Mouse (Mus musculus) MEL-GATA-1-ER (cell line): ENCODE results near the gene Cfdp1.
"Not testable (repeated sequence)": the region's sequence is repeated elsewhere in the genome, so short reads cannot be mapped to it uniquely, and the experiment has no call there.

Source experiments
- DNase-seq: peaks from one replicate; pipeline ENCODE4 v3.0.0-alpha.2; 2012; ENCODE audit warnings: low read depth; ENCODE audit errors: extremely low read depth

Cfdp1 gene

GRCm38 (mm10) chr8:111863280-111863679 is 9.2 kb upstream of the Cfdp1 start:
- DNase-seq = no peak

- no peak for DNase-seq
Measured at GRCm38 (mm10) chr8:111855977-111856376, 1.9 kb upstream of the Cfdp1 start.

GRCm38 (mm10) chr8:111853219-111853618 is 872 bp downstream of the Cfdp1 start:
- not testable (repeated sequence) for DNase-seq

- no peak for DNase-seq
Measured at GRCm38 (mm10) chr8:111846746-111847145, 7.3 kb downstream of the Cfdp1 start.

GRCm38 (mm10) chr8:111835540-111835939 is 18.6 kb downstream of the Cfdp1 start:
- no peak for DNase-seq

- no peak for DNase-seq
Measured at GRCm38 (mm10) chr8:111834011-111834410, 20.1 kb downstream of the Cfdp1 start.

GRCm38 (mm10) chr8:111832983-111833382 is 21.1 kb downstream of the Cfdp1 start:
- no peak for DNase-seq

GRCm38 (mm10) chr8:111831996-111832395 is 22.1 kb downstream of the Cfdp1 start:
- no peak for DNase-seq

GRCm38 (mm10) chr8:111828595-111828994 is 25.5 kb downstream of the Cfdp1 start:
- DNase-seq = no peak

- no peak for DNase-seq
Measured at GRCm38 (mm10) chr8:111825219-111825618, 28.9 kb downstream of the Cfdp1 start.

GRCm38 (mm10) chr8:111824334-111824733 is 29.8 kb downstream of the Cfdp1 start:
- DNase-seq = no peak

GRCm38 (mm10) chr8:111821199-111821598 is 32.9 kb downstream of the Cfdp1 start:
- DNase-seq = peak; percentile 73

- DNase-seq = no peak
Measured at GRCm38 (mm10) chr8:111820691-111821090, 33.4 kb downstream of the Cfdp1 start.

GRCm38 (mm10) chr8:111820018-111820417 is 34.1 kb downstream of the Cfdp1 start:
- no peak for DNase-seq

- no peak for DNase-seq
Measured at GRCm38 (mm10) chr8:111818556-111818955, 35.5 kb downstream of the Cfdp1 start.

- DNase-seq = no peak
Measured at GRCm38 (mm10) chr8:111815078-111815477, 39.0 kb downstream of the Cfdp1 start.

- DNase-seq = no peak
Measured at GRCm38 (mm10) chr8:111813818-111814217, 40.3 kb downstream of the Cfdp1 start.

- no peak for DNase-seq
Measured at GRCm38 (mm10) chr8:111812835-111813234, 41.3 kb downstream of the Cfdp1 start.

GRCm38 (mm10) chr8:111810656-111811336 is 43.3 kb downstream of the Cfdp1 start:
- DNase-seq = no peak

GRCm38 (mm10) chr8:111808891-111809622 is 45.0 kb downstream of the Cfdp1 start:
- no peak for DNase-seq

- no peak for DNase-seq
Measured at GRCm38 (mm10) chr8:111808006-111808405, 46.1 kb downstream of the Cfdp1 start.

GRCm38 (mm10) chr8:111803362-111803761 is 50.7 kb downstream of the Cfdp1 start:
- DNase-seq = no peak

GRCm38 (mm10) chr8:111802256-111802655 is 51.8 kb downstream of the Cfdp1 start:
- no peak for DNase-seq
